Mouse (Mus musculus): Measurements from ENCODE around the gene Sp1. TPM values are rescaled to one million over a fixed set of nuclear protein-coding genes. Genes with fewer than 3 reads are reported as not detected.

Sp1 gene
- total RNA-seq, 1 experiment from 2014 or later, result 87.3 TPM

DNA sequence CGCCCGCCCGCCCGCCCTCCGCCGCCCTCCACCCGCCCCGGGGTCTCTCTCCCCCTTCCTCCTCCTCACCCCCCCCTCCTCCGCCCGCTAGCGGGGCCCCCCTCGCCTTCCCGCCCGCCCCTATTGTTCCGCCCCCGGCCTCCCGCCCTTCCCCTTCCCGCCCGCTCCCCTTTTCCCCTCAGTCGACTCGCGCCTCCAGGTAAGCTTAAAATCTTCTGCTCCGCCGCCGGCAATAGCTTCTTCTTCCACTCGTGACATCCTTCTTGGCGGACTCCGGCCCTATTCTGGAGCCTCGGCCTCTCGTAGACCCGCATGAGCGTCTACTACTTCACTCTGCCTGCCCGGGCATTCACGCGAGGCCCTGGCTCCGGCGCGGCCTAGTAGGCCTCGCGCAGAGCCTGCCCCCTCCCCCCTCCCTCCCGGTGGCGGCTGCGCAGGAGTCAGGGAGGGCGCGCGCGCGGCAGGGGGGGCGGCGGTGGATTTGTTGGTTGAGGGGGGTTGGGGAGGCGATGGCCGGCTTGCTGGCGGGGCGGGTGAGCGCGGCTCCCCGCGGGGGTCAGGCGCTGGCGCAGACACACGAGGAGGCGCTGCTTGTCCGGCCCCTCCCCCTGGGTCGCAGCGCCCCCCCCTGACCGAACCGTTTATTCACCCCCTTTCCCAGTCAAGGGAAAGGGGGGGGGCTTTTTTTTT, 64.8 kb downstream of the Sp1 start:
- peak; percentile 38 for ATAC-seq (replicated peaks; ENCODE audit: low read depth, poor library complexity, severe bottlenecking)

DNA sequence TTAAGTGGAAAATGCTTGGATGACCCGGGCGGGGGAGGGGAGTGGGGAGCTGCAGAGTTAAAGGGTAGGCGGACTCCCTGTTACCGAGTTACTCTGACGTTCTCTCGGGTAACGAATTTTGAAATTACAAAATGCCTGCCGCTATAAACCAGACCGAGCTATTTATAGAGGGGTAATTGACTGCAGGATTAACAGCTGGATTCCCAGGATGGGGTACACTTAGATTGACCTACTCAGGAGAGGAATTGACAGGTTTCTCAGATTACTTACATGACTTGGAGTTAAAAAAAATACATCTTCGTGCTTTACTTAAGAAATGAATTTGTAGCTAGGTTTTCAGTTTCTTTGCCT, 65.3 kb downstream of the Sp1 start:
- peak; percentile 12; the same call in 1 of the 2 replicates for ATAC-seq (replicated peaks; ENCODE audit: low read depth, poor library complexity, severe bottlenecking)

DNA sequence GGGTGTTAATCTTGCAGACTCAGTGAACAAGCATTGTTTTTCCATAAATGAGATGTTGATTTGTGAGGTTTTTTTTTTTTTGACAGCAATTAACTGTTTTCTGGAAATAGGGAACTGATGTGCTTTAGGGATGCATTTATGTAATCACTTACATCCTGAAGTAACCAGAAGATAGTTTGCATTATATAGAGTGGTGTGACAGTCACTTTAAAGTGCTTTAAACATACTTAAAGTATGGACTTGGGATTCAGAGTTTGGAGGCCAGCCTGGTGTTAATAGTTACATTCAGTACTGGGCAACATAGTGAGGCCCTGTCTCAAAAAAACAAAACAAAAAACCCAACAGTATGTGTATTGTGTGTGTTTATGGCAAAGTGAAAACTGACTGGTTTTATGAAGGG, 65.8 kb downstream of the Sp1 start:
- ATAC-seq (replicated peaks; ENCODE audit: low read depth, poor library complexity, severe bottlenecking), result no peak

DNA sequence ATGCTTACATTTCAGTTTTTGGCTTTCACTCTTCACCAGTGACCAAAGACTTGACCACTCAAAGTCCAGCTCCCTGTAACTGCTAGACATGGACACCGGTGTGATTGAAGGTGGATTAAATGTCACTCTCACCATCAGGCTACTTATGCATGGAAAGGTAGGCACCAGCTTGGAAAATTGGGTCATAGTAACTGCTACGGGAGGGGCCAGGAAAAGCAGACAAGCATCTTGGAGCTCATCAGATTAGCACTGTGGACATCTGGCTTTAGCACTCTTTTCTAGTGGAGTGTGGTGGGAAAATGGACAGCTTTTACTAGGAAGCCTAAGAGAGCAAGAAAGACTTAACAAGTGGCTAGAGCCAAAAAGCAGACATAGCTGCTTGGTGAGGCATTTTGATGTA, 67.3 kb downstream of the Sp1 start:
- ATAC-seq (replicated peaks; ENCODE audit: low read depth, poor library complexity, severe bottlenecking), result no peak

DNA sequence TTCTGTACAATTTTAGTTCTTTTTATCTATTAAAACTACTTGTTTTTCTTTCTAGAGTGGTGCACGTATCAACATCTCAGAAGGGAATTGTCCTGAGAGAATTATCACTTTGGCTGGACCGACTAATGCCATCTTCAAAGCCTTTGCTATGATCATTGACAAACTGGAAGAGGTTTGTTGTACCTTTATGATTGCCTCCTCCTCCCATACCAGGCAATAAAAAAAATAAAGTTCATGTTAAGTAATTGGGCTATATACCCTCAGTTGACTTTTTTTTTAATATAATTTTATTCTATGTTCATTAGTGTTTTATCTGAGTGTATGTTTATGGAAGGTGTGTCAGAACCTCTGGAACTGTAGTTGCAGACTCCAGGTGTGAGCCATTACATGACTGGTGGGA, 68.6 kb downstream of the Sp1 start:
- ATAC-seq (replicated peaks; ENCODE audit: low read depth, poor library complexity, severe bottlenecking), result no peak

DNA sequence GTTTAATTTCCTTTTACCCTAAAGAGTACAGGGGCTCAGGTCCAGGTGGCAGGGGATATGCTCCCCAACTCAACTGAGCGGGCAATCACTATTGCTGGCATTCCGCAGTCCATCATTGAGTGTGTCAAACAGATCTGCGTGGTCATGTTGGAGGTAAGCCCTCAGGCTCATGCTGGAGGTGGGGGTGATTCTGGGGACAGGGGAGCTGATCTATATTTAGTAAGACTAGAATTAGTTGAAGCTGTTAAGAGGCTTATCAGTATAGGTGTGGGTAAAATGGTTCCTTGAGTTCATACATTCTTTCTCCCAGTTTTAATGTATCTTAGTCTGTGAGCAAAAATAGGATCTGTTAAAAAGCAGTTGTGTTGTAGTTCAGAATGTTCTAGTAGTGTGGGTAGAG, 77.2 kb downstream of the Sp1 start:
- ATAC-seq (replicated peaks; ENCODE audit: low read depth, poor library complexity, severe bottlenecking), result no peak

DNA sequence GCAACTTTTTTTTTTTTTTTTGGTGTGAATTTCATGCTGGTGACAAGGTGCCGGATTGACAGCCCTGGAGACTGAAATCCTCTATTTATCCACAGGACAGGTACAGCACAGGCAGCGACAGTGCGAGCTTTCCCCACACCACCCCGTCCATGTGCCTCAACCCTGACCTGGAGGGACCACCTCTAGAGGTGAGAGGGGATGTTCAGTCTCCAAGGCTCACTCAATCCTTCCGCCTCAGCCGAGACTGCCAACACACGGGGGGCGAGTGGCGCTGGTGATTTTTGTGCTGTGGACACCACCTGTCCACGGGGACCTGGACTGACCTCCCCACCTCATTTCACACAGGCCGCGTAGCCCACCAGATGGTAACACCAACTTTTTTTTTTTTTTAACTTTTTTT, 79.9 kb downstream of the Sp1 start:
- no peak for ATAC-seq (replicated peaks; ENCODE audit: low read depth, poor library complexity, severe bottlenecking)

Other genes with a start within 250 kb of the Sp1 start
- 33.7 and 35.4 TPM in 2 replicates for gene Zfp740, start 202.9 kb upstream of the Sp1 start, total RNA-seq (2017)
- 7.0 and 27.8 TPM in 2 replicates for gene Csad, start 201.4 kb upstream of the Sp1 start, total RNA-seq (2017)
- 81.3 and 108 TPM in 2 replicates for gene Itgb7, start 174.2 kb upstream of the Sp1 start, total RNA-seq (2017)
- 1.2 and 3.9 TPM in 2 replicates for gene Rarg, start 148.6 kb upstream of the Sp1 start, total RNA-seq (2017)
- gene Gm9918, start 135.6 kb upstream of the Sp1 start, total RNA-seq (2017), result not detected in 2 replicates
- gene Mfsd5, start 126.7 kb upstream of the Sp1 start, total RNA-seq (2017), result 16.8 and 21.0 TPM in 2 replicates
- 24.6 and 39.7 TPM in 2 replicates for gene Espl1, start 109.9 kb upstream of the Sp1 start, total RNA-seq (2017)
- gene Pfdn5, start 80.0 kb upstream of the Sp1 start, total RNA-seq (2017), result 219 and 289 TPM in 2 replicates
- 40.0 and 50.8 TPM in 2 replicates for gene Myg1, start 74.4 kb upstream of the Sp1 start, total RNA-seq (2017)
- 111 and 199 TPM in 2 replicates for gene Aaas, start 55.4 kb upstream of the Sp1 start, total RNA-seq (2017)
- gene Sp7, start 39.0 kb upstream of the Sp1 start, total RNA-seq (2017), result not detected in 2 replicates
- not detected in 2 replicates for gene Amhr2, start 39.2 kb downstream of the Sp1 start, total RNA-seq (2017)
- 38.7 and 51.2 TPM in 2 replicates for gene Prr13, start 52.9 kb downstream of the Sp1 start, total RNA-seq (2017)
- 227 and 349 TPM in 2 replicates for gene Pcbp2, start 64.4 kb downstream of the Sp1 start, total RNA-seq (2017)
- not detected in 2 replicates for gene Gm10337, start 97.6 kb downstream of the Sp1 start, total RNA-seq (2017)
- 0.92 and 1.3 TPM in 2 replicates for gene Map3k12, start 110.9 kb downstream of the Sp1 start, total RNA-seq (2017)
- gene Tarbp2, start 112.0 kb downstream of the Sp1 start, total RNA-seq (2017), result 13.4 and 31.7 TPM in 2 replicates
- 0.50 and 0.68 TPM in 2 replicates for gene Npff, start 118.8 kb downstream of the Sp1 start, total RNA-seq (2017)
- not detected in 2 replicates for gene Gm28047, start 218.9 kb downstream of the Sp1 start, total RNA-seq (2017)
- gene Atf7, start 219.3 kb downstream of the Sp1 start, total RNA-seq (2017), result 35.6 and 70.9 TPM in 2 replicates

Measured in common myeloid progenitor, adult 5-6 weeks (primary cell).